Mouse (Mus musculus): ENCODE measurements around the gene Bcl2l13. TPM values are rescaled to one million over a fixed set of nuclear protein-coding genes. Genes with fewer than 3 reads are reported as not detected.

The Bcl2l13 gene
- polyA plus RNA-seq, 1 experiment: 17.5 TPM

DNA sequence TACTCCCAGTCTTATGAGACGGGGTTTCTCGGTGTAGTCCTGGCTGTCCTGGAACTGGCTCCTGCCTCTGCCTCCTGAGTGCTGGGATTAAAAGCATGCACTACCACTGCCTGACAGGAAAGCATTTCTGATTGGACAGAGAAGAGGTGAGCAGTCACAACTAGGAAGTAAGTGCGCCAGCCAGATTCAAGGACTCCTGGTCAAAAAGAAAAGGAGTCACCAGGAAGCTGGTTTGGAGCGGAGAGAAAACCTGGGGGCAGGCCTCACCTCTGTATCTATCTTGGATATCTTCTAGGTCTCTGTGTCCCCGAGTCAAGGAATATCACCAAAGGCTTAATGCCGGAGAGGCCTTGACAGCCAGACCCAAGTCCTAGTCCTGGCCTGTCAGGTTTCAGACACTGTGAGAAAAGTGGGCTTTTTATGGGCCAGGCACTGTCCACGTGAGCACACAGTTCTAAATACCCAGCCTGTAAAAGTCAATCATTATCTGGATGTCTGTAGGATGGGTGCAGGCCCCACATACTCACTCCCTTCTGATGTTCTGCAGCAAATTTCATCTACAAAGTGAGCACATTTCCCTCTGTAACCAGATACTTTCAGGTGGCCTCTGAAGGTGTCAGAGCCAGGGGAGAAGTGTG lies 104.6 kb downstream of the Bcl2l13 start:
- Histone ChIP-seq H3K27me3 (ENCODE audit: control insufficient read depth) (no peaks in the 10 kb centered on the region), H3K4me1 (ENCODE audit: control insufficient read depth) (peaks cover 15% of the 10 kb centered on the region), H3K4me3 (replicated peaks) (no peak overlapping the region), H3K36me3 (ENCODE audit: control insufficient read depth) (peaks cover 76% of the 10 kb centered on the region), H3K9me3 (ENCODE audit: control insufficient read depth, low read length) (no peaks in the 10 kb centered on the region)
- no peak for TF ChIP-seq GATA1 (IDR thresholded peaks at IDR 0.05; ENCODE audit: low read length)

GRCm38 (mm10) chr6:120941084-120941481 lies 105.1 kb downstream of the Bcl2l13 start:
- Histone ChIP-seq H3K4me3 (replicated peaks) (no peak overlapping the region), H3K27me3 (ENCODE audit: control insufficient read depth) (no peaks in the 10 kb centered on the region), H3K4me1 (ENCODE audit: control insufficient read depth) (peaks cover 15% of the 10 kb centered on the region), H3K36me3 (ENCODE audit: control insufficient read depth) (peaks cover 76% of the 10 kb centered on the region), H3K9me3 (ENCODE audit: control insufficient read depth, low read length) (no peaks in the 10 kb centered on the region)
- TF ChIP-seq GATA1 (IDR thresholded peaks at IDR 0.05; ENCODE audit: low read length) (no peak), TAL1 (IDR thresholded peaks at IDR 0.05; ENCODE audit: low read length) (no peak)

DNA sequence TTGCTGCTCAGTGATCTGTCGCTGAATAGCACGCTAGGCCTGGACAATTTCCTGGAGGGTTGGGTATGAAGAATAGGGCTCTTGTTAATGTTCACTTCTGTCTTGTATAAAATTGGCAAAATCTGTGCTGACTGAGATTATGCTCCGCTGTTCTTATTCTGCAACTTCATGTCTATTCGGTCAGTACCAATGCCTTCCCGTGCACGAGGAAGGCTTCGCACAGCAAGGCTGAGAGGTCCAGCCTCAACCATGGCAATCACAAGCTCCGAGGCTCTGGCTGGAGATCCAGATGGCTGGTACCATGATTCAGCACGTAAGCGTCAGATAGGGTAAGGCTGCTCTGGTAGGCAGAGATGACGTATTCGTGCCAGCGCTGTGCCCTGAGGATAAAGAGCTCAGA lies 105.6 kb downstream of the Bcl2l13 start:
- Histone ChIP-seq H3K4me3 (replicated peaks) (no peak overlapping the region), H3K9me3 (ENCODE audit: control insufficient read depth, low read length) (no peaks in the 10 kb centered on the region), H3K36me3 (ENCODE audit: control insufficient read depth) (peaks cover 76% of the 10 kb centered on the region), H3K27me3 (ENCODE audit: control insufficient read depth) (no peaks in the 10 kb centered on the region), H3K4me1 (ENCODE audit: control insufficient read depth) (peaks cover 15% of the 10 kb centered on the region)
- TF ChIP-seq GATA1 (IDR thresholded peaks at IDR 0.05; ENCODE audit: low read length): no peak
- TF ChIP-seq TAL1 (IDR thresholded peaks at IDR 0.05; ENCODE audit: low read length): no peak

Other genes with a start within 250 kb of the Bcl2l13 start
- 1.5 and 1.9 TPM in 2 replicates for gene Cecr2, start 169.8 kb upstream of the Bcl2l13 start, polyA plus RNA-seq (2012)
- 0.10 and 0.15 TPM in 2 replicates for gene Slc25a18, start 62.6 kb upstream of the Bcl2l13 start, polyA plus RNA-seq (2012)
- 19.0 and 20.2 TPM in 2 replicates for gene Atp6v1e1, start 13.4 kb upstream of the Bcl2l13 start, polyA plus RNA-seq (2012)
- 0.10 and 0.25 TPM in 2 replicates for gene Bid, start 80.6 kb downstream of the Bcl2l13 start, polyA plus RNA-seq (2012)

All from erythroblast, embryonic 14.5 days (primary cell).